Mouse (Mus musculus) spleen, postnatal 4 days (tissue): ENCODE data around the gene Sec14l2.
A peak's percentile ranks its signal among the peaks of the same experiment; 100 is the strongest.

Source experiments
- DNase-seq, 2 experiments: peaks; one replicate each; pipeline ENCODE4 v3.0.0; 2022; ENCODE audit warnings: low spot score in 2 of 2

Gene Sec14l2

DNA sequence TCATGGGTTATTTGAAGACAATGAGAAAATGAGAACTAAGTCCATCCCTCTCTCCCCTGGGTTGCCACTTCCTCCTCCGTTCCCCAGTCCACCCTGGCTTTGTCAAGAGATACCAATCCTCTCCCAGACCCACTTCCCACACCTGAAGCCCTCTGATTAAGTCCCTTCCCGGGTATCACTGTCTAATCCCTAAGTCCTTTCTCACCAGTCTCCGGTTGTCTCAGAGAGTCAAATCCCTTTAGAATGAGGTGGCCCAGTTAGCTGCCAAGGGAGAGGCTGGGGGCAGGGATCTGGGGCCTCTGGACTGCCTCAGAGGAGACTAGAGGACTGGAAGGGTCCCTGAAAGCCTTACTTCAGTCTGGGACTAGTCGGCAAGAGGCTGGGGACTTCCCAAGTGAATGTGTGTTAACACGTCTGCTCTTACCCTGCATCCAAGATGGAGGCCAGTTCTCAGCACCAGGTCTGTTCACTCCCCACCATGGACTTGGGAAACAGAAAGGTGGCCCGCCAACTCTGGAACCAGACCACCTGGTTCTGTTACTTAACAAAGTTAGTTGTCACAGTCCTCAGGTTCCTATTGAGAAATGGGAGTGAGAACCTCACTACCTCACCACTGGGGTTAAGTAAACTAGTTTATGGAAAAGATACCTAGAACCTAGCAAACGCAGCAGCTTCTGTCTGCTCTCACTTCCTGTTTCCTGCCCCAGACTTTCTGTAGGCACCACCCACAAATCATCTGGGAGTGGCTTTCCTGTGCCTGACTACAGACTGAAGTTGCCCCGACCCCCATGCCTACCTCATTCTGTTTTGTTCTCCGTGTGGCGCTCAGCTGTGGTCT lies at the start of gene Sec14l2:
Gene Sec14l2 (minus strand): TSS at position 674 of the 838 bp plus-strand sequence.
- no peak for DNase-seq

DNA sequence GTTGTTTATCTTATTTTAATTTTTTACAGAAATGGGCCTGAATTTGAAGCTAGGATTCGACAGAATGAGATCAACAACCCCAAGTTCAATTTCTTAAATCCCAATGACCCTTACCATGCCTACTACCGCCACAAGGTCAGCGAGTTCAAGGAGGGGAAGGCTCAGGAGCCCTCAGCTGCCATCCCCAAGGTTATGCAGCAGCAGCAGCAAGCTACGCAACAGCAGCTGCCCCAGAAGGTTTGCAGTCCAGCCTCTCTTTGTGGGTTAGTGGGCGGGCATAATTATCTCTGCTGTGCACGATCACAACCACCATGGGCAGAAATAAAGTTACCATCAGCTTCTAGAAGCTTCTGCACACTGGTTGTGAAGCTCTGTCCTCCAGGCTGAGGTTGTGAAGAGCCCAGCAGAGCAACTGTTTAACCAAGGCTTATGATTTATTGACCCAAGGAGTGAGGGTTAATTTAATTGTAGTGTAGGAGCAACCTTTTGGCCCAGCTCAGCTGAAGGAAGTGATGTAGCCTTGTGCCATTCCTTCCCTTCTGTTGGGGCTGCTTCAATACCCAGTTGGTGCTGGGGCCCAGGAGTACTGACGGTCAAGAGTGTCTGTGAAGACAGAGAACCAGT lies 43.4 kb upstream of the Sec14l2 start:
- no peak for DNase-seq

DNA sequence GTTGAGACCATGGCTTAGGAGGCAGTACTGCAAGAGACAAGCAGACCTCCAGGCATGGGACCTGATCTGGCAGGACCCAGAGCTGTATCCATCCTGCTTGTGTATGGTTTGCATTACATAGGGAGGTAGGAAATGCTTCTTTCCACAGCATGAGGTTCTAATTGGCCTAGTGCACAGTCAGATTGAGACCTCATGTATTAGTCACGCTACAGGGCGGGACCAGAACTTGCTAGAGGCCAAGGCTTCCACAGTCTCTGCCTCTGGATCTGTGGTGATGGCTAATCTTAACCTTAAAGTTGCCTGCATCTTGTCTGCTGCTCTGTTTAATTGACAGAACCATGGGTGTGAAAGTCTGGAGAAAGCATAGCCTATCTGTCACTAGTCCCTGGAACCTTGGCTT lies 41.5 kb upstream of the Sec14l2 start:
- no peak for DNase-seq

DNA sequence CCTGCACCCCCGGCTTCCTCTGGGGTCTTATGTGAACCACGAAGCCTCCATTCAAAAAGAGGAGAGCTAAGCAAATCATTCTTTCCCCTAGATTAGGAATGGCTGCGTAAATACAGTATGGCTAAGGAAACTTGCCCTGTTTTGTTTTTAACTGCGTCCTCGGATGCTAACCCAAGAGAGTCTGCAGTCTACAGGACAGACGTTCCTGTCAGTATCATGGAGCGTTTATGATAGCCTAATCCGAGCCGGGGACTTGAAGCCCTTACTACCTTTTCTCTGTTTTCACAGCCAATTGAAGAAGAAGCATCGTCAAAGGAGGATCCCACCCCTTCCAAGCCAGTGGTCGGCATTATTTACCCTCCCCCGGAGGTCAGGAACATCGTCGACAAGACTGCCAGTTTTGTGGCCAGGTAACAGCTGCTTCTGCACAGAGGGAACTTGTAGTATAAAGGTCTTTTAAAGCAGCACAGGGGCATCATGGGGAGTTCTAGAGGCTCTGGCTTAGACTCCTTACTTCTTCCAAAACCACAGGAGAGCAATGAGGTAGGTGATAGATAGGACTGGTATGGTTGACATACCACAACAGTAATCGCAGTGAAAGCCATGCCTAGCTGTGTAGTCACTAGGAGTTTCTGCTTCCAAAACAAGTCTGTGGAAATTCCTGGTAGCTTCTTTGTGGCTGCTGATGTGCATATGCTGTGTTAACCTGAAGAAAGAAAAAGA lies 37.7 kb upstream of the Sec14l2 start:
- no peak for DNase-seq

DNA sequence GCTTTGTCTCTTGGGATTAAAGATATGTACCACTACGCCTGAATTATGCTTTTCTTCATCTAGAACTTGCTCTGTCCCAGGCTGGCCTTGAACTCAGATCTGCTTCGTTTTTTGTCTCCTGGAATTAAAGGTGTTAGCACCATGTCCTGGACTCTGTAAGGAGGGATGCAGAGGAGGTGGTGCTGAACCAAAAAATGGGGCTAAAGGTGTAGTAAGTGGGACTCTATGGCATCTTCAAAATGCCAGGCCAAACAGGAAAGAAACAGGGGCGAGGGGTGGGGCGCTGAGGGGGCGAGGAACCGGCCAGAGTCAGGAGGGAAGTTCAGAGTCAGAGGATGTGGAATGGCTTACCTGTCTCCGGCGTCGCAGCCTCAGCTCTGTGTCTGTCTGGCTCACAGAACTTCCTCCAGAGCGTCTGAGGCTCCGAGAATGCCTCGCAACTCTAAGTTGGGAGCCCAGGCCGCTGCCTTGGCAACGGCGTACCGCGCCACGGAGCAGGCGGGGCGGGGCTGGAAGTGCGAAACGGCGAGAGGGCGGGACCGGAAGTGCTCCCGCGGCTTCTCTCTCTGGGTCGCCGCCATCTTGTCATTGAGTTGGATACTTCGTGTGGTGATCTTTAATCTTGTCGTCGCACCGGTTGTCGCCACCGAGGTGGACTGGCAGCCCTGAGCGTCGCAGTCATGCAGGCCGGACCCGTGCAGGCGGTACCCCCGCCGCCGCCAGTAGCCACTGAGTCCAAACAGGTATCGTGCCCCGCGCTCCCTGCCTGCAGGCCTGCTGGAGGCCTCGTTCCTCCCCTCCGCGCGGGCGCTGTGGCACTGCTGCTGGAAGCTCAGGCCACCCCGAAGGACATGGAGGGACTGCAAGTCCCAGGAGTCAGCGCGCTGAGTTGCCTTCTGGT lies 36.8 kb upstream of the Sec14l2 start, which contains the start of the genes Ccdc157 and Sf3a1:
Gene Ccdc157 (minus strand): TSS at position 486 of the 901 bp plus-strand sequence.
Gene Sf3a1 (plus strand): TSS at position 543 of the 901 bp plus-strand sequence.
- peak; percentile 93 to 96 for DNase-seq

DNA sequence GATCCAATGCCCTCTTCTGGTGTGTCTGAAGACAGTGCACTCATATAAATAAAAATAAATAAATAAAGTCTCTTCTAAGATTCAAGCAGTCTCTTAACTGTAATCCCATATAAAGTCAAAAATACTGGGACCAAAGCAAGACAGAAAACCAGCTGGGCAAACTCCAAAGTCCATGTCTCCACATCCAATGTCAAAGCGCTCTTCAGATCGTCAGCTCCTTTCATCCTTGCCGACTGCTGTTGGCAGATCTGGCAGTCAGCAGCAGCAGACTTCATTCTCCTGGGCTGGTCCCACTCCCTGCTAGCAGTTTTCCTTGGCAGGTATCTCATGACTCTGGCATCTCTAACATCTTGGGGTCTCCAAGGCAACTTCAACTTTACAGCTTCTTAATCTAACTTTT lies 35.5 kb upstream of the Sec14l2 start:
- no peak for DNase-seq

DNA sequence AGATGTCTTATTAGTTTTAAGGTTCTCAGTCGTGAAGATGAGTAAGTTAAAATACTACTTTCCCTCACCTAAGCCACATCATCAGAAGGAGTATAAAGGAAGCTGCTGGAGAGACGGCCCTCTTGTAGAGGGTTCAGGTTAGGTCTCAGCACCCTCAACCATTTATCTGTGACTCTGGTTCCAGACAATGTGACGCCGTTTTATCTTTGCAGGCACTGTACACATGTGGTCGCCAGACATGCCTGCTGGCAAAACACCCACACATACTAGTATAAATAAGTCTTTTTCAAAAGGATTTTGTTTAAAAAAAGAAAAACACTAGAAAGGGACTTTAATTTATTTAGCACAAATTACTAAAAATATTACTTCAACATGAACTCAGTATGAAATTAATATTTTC lies 32.4 kb upstream of the Sec14l2 start:
- DNase-seq = no peak

DNA sequence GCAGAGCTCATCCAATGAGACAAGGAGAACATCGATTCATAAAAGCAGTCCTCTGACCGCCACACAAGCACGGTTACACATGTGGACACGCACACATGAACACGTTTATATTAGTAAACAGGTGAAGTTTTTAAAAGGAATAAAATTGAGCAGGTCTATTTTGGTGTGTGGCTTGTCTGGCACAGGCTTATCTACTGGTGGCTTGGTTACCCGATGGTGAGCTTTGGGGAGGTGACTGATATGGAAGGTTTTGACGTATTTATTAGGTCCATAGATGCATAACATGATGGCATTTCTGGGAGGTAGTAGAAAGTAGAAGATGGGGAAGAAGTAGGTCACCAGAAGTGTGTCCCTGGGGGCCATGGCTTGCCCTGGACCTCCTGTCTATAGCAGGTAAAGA lies 30.5 kb upstream of the Sec14l2 start:
- DNase-seq = no peak

DNA sequence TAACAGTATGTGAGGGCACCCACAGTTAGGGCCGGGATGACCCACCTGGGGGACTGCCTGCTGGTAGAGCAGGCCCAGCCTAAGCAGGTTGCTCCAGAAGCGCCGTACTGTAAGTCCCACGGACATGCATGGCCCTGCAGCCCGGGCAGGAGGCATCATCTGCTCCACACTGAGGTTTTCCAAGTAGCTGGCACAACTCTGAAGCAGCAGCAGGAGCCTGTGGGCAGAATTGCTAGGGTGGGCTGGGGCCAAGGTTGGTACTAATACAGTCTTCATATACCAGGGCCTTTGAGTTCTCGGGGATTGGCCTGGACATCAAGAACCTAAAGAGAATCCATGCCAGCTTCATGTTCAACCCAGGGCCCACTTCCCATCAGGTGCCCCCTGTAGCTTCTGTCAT lies 26.7 kb upstream of the Sec14l2 start:
- DNase-seq = no peak

DNA sequence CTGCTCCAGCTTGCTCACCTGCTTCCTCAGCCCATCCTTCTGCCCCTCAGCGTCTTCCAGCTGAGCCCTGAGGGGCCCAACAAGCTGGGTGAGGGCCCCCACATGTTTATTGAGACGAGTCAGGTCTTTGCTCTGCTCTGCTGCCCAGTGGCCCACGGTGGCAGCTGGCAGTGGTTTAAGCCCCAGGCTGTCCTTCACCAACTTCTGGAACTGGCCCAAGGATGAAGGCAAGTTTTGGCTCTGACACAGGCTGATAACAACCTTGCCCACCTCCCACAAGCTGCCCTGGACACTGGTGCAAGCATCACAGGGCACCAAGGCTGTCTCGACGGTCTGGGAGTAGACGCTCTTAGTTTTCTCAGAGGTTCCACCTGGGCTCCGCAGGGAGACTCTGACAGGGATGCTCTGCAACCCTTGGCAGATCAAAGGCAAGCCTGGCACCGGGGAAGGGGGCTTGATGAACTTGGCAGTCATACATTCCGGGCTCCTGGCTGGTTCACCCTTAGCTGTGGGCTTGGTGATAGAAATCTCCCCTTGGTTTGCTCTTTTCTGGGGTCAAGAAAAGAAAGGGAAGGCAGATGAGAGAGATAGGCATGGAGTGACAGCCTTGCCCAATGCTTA lies 25.4 kb upstream of the Sec14l2 start:
- no peak for DNase-seq

DNA sequence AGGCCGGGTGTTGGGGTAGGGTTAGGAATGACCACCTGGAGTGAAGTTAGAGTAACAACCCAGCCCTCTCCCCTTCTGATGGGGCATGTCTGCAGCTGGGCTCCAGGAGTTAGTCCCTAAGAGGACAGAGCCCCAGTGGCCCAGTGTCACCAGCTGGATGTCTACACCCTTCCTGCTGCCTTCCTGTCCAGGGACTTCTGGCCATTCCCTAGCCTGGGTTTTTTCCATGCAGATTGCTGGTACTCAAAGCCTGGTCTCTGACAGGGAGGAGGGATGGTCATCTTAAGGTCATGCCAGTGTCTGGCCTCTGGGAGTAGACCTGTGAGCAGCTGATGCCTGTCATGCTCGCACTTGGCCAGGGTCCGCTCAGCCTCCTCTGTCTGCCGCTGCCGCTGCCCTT lies 24.9 kb upstream of the Sec14l2 start:
- DNase-seq = no peak

DNA sequence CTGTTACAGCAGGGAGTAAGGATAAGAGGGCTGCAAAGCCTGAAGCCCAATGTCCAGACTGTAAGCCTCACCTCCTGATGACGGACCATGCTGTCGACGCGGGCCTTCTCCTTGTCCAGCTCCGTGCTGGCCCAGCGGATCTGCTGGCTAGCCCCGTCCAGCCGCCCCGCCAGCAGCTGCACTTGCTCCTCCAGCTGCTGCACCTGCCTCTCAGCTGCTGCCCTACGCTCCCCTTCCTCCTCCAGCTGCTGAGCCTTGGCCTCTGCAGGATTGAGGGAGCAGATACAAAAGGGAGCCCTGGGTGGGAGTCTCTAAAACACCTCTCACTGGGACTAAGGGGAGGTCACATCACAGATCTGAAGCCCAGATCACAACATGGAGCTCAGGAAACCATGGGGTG lies 23.9 kb upstream of the Sec14l2 start:
- no peak for DNase-seq

DNA sequence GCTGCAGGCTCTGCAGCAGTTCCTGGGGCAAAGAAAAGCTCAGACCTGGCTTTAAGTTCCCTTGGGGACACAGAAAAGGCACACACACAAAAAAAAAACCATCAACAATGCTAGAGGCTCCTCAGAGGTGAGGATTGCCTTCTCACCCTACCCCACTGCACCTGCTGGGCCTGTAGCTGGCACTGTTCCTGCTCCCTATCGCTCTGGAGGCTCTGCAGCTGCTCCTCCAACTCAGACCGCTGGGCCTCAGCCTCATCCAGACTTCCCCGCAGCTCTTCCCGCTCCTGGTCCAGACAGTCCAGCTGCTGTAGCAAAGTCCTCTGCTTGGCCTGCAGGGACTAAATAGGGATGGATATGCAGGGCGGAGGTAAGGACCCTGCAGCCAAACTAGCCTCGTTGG lies 23.2 kb upstream of the Sec14l2 start:
- no peak for DNase-seq

DNA sequence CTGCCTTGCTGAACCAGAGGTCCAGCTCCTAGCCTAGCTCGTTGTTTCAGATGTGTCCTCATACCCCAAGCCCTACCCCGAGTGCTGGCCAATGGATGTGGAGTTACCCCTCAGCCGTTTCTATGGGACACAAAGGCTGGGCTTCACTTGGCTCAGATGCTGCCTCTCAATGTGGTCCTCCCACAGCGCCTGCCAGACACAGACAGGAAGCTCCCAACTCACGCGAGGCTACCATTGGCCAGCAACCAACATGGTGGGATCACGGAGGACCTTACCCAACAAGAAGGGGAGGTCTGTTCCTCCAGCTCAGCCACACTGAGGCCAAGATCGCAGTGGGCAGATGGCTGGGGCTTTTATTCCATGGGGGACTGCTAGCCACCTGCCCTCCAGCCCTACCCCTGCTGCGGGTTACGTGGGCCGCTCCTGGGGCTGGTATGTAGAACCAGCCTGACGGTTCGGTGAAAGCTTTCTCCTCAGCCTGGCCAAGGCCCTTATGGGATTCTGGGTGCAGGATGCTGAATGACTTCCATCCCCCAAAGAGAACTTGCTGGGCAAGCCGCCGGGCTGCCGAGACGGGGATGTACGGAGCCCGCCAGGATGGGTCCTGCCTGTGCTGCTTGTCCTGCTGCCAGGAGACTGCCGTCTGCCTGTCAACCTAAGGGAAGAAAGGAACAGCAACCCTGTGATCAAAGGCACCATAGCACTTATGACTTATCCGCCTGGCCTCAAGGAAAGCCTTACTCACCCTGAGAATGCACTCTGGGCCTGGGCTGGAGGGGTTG lies 20.3 kb upstream of the Sec14l2 start:
- DNase-seq = no peak

DNA sequence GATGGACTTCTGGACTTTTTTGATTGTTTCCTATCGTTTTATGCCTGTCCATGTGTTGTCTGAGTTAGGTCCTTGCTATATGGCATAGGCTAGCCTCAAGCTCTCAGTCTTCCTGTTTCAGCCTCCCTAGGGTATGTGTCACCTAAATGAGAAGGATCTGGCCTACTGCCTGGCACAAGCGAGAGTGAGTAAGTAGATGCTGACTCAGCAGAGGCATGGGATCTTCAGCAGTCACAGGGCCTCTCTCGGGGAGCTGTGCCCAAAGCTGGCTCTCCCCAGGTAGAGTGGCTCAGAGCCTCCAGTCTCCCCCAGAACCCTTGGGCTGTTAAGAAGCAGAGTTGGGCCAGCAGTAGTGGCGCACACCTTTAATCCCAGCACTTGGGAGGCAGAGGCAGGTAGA lies 19.1 kb upstream of the Sec14l2 start:
- DNase-seq = no peak

DNA sequence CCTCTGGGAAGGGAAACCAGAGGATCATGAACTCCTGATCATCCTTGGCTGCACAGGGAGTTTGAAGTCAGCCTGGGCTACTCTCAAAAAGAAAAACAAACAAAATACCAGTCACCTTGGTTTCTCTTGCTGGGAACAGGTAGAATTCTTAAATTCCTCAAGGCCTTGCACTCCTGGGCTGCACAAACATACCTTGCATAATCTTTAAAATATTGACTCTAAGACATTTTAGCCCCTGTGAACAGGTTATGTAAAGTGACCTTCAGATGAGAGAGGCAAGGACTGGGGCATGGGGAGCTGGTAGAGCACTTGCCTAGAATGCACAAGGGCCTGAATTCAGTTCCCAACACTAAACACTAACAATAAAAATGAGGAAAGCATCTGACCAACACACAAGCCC lies 18.3 kb upstream of the Sec14l2 start:
- DNase-seq = no peak

DNA sequence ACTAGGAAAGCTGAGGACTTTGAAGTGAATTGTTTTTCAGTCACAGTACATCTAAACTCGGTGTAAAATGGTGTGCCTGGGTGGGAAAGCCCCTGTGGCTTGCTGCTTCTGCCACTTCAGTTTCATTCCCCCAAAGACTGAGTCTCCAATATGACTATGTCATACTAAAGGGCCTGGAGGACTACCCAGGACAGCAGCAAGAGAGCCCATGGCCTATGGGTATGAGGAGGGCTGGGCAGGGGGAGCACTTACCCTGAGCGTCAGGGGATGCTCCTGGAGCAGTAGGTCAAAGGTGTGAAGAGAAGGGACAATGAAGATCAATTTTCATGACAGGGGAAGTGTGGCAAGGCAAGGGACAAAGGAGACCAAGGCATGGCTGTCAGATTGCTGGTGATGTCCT lies 15.7 kb upstream of the Sec14l2 start:
- no peak for DNase-seq

DNA sequence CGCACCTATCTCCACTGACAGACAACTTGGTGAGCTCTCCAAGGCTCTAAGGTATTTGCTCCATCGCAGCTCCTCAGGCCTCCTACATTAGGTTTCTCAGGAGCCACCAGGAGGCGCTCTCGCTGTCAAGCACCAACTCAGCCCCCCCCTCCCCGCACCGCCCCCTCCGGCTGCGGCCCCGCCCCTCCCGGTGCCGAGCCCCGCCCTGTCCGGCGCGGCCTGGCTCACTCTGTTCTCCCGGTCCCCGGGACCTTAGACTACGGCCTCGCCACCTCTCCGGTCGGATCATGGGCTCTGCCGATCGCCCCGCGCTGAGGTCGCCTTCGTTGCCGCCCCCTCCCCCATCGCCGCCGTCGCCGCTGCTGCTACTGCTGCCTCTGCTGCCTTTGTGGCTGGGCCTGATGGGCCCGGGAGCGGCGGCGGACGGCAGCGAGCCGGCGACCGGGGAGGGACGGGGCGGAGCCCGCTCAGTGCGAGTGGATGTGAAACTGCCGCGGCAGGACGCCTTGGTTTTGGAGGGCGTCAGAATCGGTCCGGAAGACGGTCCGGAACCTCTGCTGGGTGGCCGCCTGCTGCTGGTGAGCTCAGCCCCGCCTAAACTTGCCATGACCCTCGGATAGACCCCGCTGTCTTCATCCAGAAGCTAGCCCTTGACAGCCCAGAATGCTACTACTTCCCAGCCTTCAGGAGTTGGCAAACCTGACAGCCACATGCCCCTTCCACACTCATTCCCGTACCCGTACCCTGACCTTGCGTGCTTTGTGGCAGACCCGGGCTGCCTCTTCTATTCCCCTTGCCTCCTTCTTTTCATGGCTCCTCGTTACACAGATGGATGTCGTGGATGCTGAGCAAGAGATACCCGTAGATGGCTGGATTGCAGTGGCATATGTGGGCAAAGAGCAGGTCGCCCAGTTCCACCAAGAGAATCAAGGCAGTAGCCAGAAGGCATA lies 12.0 kb upstream of the Sec14l2 start, which contains the start of gene Rnf215:
Gene Rnf215 (plus strand): TSS at position 217 of the 950 bp plus-strand sequence.
- DNase-seq = peak; percentile 90 to 97

DNA sequence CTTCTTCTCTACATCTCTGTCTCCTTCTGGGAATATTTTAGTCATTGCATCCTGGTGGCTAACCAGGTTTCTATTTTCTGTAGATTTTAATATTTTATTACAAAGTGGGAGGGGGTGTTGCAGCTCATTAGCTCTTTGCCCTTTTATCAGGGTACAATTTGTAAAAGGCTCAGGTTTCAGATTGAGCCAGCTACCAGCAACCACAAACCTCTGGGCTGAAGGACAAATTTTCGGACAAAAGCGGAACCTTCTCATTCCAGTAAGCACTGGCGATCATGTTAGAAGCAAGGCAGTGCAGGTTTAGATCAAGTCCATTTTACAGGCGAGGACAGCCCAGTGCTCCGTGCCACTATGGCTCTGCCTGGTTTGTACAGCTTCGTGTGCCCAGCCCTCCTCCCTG lies 11.2 kb upstream of the Sec14l2 start:
- DNase-seq = no peak
